Mouse (Mus musculus): ENCODE results near the gene Ncl. TPM values are rescaled to one million over a fixed set of nuclear protein-coding genes. Genes with fewer than 3 reads are reported as not detected.

Ncl gene
- total RNA-seq, 2 experiments from 2014 or later, result 146 to 149 TPM

DNA sequence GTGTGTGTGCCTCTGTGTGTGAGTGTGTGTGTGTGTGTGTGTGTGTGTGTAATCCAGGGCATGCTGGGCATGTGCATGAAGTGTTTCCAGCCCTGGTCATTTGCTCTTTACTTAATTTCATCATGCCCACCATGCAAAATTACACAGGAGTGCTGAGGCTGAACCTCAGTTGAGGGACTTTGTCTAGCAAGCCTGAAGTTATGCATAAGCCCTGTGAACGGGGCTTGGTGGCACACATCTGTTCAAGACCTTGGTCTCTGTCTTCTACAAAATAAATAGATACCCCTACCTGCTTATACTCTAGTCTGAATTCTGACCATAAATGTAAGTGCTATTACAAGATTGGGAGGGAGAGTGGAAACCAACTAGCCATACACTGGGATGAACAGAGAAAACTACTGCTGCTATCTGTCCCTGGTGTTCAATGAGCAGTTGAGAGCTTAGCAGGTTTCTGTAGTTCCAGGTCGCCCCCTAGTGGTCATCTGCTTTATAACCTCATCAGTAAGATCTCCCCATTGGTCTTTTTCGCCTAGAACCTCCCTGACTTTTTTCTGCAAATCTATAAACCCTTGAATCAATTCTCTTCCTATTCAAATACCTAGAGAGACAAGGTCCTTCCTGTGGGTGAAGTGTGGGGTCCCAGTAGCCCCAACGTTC lies 19.9 kb downstream of the Ncl start:
- intact Hi-C loops (cut with DNase I), result loop anchor here (2.0 kb wide), 2 partner anchors 124 to 160 kb away; no protein-coding TSS in a partner anchor
- peak; percentile 92 to 94 for DNase-seq (ENCODE audit: low spot score in 2 of 2)

DNA sequence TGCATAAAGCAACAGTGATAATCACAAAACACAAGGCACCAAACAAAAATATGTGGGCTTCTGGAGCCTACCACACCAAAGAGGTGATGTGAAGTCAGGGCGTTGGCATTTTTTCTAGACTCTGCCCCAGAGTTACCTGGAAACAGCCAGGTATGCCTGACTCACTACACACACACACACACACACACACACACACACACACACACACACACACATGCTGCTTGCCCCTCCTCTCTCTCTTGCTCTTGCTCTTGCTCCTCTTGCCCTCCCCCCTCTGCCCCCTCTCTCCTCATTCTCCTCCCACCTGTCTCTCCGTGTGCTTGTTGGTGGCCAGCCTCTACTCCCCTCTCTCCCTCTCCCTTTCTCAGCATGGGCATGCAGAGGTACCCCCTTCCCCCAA lies 22.9 kb downstream of the Ncl start:
- intact Hi-C loops (cut with DNase I), result no loop called here

DNA sequence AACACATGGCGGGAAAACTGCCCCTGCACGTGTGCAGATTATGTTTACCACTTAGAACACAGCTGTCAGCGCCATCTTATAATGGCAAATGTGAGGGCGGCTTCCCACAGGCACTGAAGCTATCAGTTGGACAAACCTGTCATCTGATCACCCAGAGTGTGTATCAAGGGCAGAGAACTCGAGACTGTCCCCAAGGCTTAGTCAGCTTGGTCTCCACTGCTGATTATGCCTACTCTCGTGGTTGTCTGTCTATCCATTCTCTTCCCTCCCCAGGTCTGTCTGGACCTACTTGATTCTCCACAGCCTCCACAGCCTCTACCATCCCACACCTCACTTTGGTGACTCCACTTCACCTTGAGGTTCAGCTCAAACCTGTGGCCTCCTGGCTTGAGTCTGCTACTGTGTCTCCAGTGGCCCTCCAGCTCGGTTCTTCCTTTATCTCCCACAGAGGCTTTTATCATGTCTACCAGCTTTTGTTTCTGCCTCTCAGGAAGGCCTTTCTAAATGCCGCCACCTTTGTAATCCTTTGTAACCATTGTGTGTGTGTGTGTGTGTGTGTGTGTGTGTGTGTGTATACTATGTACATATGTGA lies 38.3 kb downstream of the Ncl start:
- no peak for DNase-seq (ENCODE audit: low spot score in 2 of 2)
- intact Hi-C loops (cut with DNase I), result no loop called here

More for the DNA sequence above, 22.9 kb downstream of the Ncl start:
- no peak for DNase-seq (ENCODE audit: low spot score in 2 of 2)

DNA sequence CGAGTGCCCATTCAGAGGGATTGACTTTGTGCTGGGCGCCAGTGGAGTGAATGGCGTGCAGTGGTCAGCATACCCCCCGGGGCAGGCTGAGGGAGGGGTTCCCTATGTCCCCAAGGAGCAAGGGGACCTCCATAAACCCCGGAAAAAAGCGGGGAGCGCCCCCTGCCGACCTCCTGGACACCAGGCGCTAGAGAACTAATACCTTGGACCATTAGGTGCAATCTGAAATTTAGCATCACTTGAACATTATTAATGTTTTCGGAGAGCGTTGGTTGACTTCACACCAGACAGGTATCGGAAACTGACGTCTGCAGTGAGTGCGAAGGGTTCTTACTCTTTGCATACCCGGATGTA lies 45.5 kb downstream of the Ncl start:
- intact Hi-C loops (cut with DNase I), result no loop called here
- peak in 1 of 2 experiments; percentile 23 for DNase-seq (ENCODE audit: low spot score in 2 of 2)

DNA sequence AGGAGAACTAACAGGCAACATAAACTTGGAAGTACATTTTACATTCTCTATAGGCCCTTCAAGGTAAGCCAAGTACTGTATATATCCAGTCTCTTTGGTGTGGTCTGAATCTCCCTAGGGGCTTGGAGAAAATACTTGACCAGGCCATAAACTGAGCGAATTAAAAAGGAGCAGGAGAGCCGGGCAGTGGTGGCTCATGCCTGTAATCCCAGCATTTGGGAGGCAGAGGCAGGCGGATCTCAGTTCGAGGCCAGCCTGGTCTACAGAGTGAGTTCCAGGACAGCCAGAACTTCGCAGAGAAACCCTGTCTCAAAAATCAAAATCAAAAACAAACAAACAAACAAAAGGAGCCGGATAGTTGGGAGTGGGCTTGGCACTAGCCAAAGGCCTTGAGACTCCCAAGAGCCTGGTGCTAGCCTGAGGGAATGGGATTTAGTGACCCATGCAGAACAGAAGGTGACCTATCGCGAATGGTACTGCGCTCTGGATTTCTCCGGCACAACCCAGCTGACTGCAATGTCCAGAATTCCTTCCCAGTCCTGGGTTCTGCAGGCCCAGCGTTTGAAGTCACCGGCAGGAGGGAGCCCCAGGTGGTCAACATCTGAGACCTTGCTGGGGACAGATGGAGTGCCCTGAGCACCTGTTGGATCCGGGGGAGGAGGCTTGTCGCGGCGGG lies 46.0 kb downstream of the Ncl start:
- intact Hi-C loops (cut with DNase I), result no loop called here
- DNase-seq (ENCODE audit: low spot score in 2 of 2), result no peak

DNA sequence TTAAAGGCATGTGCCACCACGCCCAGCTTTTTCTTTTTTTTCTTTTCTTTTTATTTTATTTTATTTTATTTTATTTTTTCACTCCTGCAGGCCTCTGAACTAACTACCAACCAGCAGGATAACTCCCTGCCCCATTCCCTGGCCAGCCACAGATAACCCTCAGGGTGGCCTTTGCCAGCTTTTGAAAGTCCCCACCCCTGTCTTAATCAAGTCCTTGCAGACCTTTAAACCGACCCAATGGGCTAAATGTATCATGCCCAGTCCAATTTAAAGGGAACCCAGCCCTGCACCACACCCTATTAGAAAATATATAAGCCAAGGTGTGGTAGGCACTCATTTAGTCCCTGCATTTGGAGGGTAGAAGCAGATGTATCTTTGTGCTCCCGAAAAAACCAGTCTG lies 46.9 kb downstream of the Ncl start:
- no peak for DNase-seq (ENCODE audit: low spot score in 2 of 2)
- intact Hi-C loops (cut with DNase I), result no loop called here

DNA sequence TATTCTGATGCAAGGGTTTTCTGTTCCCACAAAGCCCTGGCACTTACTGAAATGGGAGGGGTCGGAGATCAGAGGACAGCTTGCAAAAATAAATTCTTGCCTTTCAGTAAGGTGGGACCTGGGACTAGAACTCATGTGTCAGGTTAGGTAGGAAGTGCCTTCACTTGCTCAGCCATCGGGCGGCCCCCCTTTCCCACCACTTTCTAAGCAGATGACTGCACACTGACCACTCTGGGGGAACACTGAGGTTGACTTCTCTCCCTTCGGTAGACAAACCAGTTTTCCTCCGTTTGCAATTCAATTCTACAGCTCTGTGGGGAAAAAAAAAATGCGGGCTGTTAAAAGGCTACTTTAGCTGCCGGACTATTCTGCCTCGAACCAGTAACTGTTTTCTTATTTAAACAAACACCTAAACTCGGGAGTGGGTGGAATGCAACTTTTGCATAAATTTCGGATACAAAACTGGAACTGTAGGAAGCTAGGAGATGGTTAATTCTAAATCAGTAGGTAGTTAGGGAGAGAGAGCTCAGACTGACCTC lies 47.7 kb downstream of the Ncl start:
- DNase-seq (ENCODE audit: low spot score in 2 of 2), result no peak
- intact Hi-C loops (cut with DNase I), result no loop called here

DNA sequence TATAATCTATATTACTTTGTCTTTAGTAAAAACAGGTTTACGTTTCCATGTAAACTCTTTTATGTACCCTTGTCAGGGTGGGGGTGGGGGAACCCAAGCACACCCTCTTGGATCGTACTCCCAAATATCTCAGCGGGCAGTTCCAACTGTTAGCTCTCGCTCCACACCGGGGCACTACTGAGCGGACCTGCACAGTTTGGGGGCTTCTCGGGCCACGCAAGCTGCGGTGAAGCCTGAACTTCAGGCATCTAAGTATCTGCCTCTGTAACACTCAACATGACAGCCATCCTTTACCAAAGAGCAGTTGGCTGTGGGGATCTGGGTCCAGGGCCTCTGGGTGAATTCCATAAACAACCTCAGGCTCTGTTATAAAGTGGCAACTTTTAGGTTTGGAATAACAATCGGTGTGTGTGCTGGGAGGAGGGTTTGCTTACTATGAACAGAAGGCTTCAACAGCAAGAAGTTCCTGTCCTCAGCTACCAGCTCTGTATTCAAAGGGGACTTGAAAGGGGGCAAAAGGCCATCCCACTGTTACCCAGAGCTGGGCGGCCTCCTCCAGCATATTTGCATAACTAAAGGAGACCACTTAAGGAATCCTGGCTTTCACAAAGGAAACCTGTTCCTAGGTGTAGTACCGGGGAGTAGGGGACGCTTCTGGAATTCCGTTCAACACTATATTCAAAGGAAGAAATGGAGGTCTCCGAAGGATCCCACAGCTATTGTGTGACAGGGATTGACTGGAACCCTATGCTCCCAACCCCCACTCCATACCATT lies 48.5 kb downstream of the Ncl start:
- DNase-seq (ENCODE audit: low spot score in 2 of 2), result no peak
- intact Hi-C loops (cut with DNase I), result no loop called here

DNA sequence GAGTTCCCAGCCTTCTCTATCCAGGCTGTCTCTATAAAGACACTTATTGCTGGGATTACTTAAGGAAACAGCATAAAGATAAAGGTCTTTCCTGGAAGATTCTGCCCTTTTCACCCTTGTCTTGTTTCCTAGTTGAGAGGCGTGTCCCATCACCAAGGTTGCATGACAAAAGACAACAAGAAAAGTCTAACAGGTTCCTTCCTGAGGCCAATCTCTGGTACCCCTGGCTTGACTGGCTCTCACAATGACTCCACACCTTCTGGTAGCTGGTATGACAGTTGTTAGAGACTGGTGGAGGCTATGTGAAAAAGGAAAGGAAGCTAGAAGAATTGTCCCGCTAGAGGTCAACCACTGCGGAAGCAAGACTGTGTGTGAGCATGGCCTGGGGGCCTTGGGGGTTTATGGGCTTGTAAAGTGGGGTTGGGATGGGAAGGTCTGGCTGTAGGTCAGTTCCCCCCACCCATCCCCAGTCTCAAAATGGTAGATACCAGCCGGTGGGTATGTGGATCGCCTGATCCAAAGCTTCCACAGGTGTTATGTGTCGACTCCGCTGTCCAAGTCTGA lies 49.8 kb downstream of the Ncl start:
- intact Hi-C loops (cut with DNase I), result no loop called here
- no peak for DNase-seq (ENCODE audit: low spot score in 2 of 2)

DNA sequence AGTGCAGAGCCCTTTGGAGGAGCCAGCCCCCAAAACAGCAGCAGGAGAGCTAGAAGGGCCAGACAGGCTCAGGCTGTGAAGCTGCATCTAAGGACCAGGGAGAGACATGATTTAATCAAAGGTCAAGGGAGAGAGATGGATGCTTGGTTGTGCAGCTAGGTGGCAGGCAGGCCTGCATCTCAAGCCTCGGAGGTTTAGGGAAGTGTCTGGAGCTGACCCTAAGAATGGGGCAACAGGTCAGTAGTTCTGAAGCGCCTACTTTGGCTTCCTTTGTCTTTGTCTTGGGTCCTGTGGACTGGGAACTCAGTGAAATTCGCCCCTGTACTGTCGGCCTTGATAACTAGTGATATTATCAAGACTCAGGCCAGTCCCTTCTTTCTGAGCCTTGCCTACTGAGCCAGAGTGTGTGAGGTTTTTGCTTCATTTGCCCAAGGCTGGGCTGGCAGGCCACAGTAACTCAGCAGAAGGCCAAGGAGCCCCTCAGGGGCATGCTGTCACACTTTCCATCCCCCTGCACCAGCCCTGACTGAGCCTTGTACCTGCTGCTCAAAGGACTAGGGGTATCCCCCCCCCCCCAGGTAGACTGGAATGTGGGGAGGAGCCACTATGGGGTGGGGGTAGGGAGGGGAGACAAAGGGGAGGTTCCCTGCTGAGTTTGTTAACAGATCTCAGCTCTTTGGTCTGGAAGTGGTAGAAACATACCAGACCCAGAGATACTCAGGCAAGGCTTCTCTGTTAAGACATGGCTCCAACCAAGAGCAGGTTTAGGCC lies 51.1 kb downstream of the Ncl start:
- intact Hi-C loops (cut with DNase I), result no loop called here
- no peak for DNase-seq (ENCODE audit: low spot score in 2 of 2)

DNA sequence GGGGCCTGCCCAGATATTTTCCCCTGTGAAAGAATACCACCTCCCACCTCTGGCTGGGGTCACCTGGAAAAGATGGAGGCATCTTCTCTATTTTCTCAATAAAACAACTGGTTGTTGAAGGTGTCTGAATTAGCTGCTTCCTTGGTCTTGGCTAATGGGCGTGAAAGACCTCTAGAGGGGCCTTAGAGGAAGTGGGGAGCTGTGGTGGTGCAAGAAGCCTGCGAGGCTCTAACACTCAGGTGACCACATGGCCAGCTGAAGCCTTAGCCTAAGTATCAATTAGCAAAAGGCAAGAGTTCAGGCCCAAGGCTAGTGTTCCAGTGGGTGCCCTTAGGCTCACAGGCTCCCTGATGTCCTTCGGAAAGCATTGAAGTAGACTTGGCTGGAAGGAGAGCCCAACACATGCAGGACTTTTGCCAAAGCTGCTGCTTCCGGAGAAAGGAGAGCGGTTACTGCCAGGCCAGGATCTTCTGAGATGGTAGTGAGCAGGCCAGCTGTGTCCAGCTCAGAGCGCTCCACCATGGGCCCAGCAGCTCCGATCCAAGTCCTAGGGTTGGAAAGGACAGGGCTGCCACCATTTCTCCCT lies 51.9 kb downstream of the Ncl start:
- intact Hi-C loops (cut with DNase I), result no loop called here
- DNase-seq (ENCODE audit: low spot score in 2 of 2), result no peak

DNA sequence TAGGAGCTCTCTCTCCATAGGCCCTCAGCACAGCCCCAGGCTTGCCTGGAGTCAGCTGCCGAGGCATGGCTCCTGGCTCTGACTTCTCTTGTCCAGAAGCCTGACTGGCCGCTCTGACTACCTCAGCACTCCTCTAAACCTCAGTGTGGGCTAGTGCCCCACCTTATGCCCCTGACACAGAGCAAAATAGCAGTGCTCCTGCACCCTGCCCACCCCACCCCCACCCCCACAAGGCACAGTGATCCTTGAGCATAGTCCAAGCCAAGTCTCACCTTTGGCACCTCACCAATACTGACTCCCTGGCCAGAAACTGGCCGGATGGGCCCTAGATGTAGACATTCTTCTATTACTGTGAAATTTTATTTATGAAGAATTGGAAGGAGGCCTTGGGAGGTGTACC lies 52.5 kb downstream of the Ncl start:
- DNase-seq (ENCODE audit: low spot score in 2 of 2), result no peak
- intact Hi-C loops (cut with DNase I), result no loop called here

DNA sequence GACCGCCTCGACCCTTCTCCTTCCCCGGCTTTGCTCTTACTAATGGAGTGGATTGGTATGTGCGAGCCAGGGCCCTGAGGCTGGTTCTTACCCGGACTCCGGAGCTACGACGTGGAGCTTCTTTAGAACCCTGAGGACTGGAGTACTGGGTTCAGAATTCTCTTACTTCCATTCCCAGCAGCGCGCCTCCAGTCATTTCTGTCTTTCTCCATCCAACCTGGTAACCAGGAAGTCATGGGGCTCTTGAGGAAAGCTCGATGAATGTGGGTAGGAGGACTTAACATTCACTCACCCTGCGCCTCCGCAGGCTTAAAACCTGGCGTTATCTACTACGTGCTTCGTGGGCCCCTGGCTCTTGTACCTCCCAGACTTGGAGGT lies 55.3 kb downstream of the Ncl start:
- intact Hi-C loops (cut with DNase I), result no loop called here
- DNase-seq (ENCODE audit: low spot score in 2 of 2), result no peak

DNA sequence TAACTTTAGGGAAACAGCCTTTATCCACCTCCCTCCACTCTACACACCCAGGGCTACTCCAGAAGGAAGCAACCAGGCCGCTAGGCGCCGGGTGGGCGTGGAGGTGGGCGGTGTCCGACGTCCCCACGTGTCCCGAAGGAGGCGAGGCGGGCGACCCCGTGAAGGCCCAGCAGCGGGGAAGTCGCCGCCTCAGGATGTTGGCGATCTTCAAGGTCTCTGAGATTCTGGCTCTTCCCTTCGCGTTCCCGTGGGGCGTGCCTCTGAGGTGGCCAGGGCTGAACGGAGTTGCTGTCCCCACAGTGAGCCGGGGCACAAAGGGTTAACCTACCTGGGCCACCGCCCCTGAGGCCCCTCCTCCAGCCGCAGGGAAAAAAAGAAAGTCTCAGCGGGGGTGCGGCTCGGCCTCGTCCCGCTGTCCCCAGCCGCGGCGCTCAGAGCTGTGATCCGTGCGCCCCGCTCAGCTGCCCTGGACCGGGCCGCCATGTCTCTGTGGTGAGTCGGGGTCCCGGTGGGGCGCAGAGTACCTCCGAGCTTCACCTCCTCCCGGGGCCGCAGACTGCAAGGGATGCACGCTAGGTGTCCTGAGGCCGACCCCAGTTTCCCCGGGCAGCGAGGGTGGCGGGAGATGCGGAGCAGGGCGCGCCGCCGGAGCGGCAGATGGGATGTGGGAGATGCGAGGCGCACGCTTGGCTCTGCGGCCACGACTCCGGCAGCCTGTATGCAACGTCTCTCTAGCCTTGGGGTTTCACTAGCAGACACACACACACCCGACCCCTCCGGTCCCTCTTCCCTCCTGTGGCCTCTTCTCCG lies 55.9 kb downstream of the Ncl start:
- intact Hi-C loops (cut with DNase I), result no loop called here
- DNase-seq (ENCODE audit: low spot score in 2 of 2), result peak; percentile 55 to 59

DNA sequence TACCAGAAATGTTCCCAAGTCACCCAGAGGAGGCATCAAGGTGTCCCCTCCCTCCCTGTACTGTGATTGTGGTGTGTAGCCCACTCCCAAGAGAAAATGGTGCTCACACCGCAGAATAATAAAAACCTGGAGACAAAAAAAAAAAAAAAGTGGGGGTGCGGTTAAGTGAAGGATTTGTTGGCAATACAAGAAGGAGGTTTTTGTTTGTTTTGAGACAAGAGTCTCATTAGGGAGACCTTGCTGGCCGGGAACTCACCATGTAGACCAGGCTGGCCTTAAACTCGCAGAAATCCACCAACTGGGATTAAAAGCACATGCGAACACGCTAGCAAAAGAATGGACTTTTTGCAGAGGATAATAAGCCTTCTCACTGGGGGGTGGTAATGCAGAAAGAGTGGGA lies 56.7 kb downstream of the Ncl start, which contains the start of gene B3gnt7:
TSS of gene B3gnt7 (plus strand) at position 301 of the 400 bp plus-strand sequence.
- intact Hi-C loops (cut with DNase I), result no loop called here

DNA sequence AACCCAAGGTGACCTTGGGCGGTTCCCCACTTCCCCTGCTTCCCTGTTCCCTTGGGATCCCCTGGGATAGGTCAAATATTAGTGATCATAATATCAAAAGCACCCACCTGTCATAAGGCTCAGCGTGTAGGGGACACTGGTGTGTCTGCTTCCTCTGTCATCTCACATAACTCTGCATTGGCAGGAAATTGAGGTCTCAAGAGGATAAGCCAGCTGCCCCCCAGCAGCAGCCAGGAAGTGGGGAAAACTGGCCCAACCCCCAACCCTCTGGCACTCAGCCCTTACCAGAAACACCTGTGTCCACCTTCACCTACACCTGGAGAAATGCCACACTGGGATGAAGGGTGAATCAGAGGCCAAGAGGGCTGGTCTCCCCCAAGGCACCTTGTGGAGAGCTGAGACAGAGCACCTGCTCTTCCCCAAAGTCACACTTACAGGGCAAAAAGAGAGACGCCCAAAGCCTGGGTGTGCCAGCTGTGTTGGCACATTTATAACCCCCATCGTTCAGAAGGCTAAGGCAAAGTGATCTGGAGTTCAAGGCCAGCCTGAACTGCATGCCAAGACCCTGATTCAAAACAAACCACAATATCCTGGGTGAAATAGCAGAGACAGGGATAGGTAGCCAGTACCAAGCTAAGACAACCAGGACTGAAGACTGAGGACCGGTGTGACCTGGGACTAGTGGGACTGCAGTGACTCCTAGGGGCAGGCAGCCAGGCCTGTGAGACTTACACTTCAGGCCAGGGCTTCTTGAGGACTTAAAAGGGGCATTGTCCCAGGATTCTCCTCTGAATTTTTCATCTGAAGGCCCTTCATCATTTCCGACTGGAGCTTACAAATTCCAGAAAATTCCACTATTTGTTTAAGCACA lies 57.7 kb downstream of the Ncl start:
- no peak for DNase-seq (ENCODE audit: low spot score in 2 of 2)
- intact Hi-C loops (cut with DNase I), result no loop called here

More for the DNA sequence above, 56.7 kb downstream of the Ncl start, which contains the start of gene B3gnt7:
- DNase-seq (ENCODE audit: low spot score in 2 of 2), result no peak

DNA sequence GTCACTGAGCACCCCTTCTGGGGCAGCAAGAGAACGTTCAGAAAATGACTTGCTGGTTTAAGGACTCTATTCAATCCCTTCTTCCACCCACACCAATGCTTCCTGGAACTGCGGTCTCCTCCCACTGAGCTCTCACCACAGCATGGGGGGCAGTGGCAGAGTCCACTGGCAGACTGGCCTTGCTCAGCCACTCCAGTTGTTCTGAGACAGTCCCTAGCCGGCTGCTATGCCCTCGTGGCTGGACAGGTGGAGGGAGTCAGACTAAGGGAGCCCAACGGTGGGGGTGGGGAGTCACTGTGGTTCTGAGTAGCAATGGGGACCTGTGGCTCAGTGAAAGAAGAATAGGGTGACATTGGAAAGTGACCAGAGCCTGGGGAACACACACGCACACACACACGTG lies 58.5 kb downstream of the Ncl start:
- DNase-seq (ENCODE audit: low spot score in 2 of 2), result no peak
- intact Hi-C loops (cut with DNase I), result no loop called here

All from left cerebral cortex, postnatal 14 days (tissue).